Mouse (Mus musculus): ENCODE measurements around the gene Stk11.

DNA sequence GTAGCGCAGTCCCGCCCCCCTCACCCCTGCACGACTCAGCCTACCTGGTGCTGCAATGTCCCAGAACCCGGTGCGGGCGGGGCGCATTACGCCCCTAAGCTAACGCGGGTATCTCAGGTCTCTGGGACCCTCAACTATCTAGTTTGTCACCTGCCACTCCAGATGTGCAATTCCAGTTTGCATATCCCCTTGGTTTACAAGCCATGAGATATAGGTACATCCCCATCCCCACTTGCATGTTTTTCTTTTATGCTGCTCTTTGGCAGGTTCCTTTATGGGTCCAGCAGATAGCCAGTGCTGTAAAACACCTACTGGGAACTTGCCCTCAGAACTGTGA is 23.8 kb downstream of the Stk11 start:
- no peak for TF ChIP-seq POLR2A (IDR thresholded peaks at IDR 0.05; ENCODE audit: control insufficient read depth, low read depth, low read length)
- TF ChIP-seq CTCF (IDR thresholded peaks at IDR 0.05; ENCODE audit: control insufficient read depth, insufficient read depth, insufficient replicate concordance, low read depth, low read length): no peak
